Mouse (Mus musculus) frontal cortex, postnatal 14 days (tissue): Measurements from ENCODE around the gene Btf3l4.

Source experiments
- DNase-seq, 2 experiments: peaks; one replicate each; pipeline ENCODE4 v3.0.0; 2022; ENCODE audit warnings: low spot score in 2 of 2

Gene Btf3l4

GRCm38 (mm10) chr4:108832916-108833827, at the start of gene Btf3l4:
TSS of gene Btf3l4 (minus strand) at chr4:108833614.
- peak; percentile 85 for DNase-seq

- DNase-seq = peak in 1 of 2 experiments; percentile 60
Observed at GRCm38 (mm10) chr4:108878963-108879822, 45.8 kb upstream of the Btf3l4 start, which contains the start of gene Rab3b. TSS of gene Rab3b (plus strand) at chr4:108879063.

- no peak for DNase-seq
Observed at GRCm38 (mm10) chr4:108877901-108878300, 44.5 kb upstream of the Btf3l4 start.

- DNase-seq = no peak
Observed at GRCm38 (mm10) chr4:108873746-108874145, 40.3 kb upstream of the Btf3l4 start.

DNA sequence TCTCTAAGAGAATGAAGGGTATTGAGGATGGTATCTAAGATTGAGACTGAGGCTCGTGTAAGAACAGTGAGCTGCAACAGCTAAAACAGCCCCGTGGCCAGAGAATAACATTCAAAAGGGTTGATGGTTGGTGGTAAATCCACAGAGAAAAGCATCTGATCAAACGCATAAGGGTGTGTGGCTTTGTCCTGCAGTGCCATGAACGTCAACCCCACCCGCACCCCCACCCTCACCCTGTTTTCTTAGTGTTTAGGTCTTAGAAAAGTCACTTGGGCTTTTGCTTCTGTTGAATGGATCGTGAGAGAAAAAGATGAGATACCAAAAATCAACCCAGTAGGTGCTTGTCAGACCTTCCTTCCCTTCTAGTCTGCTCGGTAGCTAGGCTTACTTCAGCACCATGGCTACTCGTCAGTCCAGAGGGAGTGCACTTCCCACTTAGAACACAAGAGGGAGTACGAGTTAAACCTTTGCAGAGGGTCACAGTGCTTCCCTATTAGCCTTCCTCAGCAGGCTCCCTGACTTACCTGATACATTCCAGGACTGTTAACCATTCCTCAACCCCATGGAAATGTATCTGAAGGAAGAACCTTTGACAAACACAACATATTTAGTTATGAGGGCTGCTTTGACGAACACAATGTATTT, 36.4 kb upstream of the Btf3l4 start:
- peak; percentile 41 to 85 for DNase-seq

- DNase-seq = no peak
Observed at GRCm38 (mm10) chr4:108866806-108867205, 33.4 kb upstream of the Btf3l4 start.

- DNase-seq = peak; percentile 15 to 20
Observed at GRCm38 (mm10) chr4:108848505-108848848, 15.1 kb upstream of the Btf3l4 start, which contains the start of gene A730015C16Rik. TSS of gene A730015C16Rik (minus strand) at chr4:108848619.

GRCm38 (mm10) chr4:108847715-108848504, 14.5 kb upstream of the Btf3l4 start, which contains the start of gene Kti12:
TSS of gene Kti12 (plus strand) at chr4:108847785.
- peak; percentile 69 for DNase-seq

- DNase-seq = no peak
Observed at GRCm38 (mm10) chr4:108845824-108846569, 12.6 kb upstream of the Btf3l4 start.

DNA sequence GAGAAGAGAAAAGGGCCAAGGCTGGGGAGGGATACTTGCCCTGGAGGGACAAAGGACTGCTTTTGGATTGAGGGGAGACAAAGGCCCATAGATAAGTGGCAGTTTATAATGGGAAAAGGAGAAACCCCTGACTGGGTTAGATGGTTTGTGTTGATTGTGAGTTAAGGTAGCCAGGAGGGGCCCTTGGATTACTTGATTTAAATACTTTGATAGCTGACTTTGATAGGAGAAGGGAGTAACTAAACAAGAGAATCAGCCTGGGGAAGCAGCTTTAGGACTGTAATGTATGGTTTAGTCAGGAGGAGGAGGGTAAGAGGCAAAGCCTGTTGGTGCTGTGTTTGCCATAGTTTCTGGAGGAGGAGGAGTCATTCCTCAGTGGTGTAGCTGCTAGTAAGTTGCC, 9.9 kb upstream of the Btf3l4 start:
- DNase-seq = no peak

DNA sequence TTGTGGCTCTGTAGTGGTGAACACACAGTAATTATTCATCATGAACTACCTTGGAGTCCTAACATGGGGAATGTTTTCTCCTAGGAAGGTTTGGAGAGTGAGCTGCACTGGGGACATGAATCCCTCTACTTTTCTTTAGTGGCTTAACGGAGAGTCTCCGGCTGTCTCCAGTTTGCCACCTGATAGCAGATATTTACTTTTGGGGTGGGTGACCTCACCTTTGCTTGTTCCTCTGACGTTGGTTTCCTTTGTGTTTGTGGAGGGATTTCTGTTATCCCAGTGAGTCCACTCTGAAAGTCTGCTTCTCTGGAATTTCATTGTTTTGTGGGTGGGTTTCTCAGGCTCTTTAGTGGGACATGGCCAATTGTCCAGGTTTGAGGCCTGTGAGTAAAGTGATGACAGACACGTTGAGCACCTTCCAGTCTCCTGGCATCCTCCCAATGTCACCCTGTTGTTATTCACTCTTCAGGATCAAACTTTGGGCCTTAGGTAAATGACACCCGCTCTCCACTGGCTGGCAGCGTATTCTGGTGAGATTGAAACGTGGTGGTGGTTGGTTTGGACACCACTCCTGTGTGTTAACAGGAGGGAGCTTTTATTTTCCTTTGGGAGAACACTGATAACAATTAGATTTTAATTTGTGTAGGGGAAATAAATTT, 8.6 kb upstream of the Btf3l4 start:
- no peak for DNase-seq

- no peak for DNase-seq
Observed at GRCm38 (mm10) chr4:108838031-108838430, 4.6 kb upstream of the Btf3l4 start.

DNA sequence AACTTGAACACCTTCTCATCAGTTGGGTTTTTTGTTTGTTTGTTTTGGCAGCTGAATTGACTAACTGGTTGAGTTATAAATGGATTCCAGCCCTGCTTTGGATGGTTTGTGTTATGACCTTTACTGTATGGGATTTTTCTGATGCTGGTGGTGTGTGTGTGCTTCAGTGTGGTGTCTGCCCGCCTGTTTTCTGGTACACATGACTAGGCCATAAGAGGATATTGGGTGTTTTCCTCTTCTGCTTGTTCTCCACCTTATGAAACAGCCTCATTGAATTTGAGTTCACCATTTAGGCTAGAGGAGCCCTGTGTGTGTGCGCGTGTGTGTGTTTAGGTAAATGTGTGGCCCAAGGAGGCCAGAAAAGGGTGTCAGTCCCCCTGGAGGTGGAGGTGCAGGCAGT, 2.1 kb upstream of the Btf3l4 start:
- no peak for DNase-seq

DNA sequence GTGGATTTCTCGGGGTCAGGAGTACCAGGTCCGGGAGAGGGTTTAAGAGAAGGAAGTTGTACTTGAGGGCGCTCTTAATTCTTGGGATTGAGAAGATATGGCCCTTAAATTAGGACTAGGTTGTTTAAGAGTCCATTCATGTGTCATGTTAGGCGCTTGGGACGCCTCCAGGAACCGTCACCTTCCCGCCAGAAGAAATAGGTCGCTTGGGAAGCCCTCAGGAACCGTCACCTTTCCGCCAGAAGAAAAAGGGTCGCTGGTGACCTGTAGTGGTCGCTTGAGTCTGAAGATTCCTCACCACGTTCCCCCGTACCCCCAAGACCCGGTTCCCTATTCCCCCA, 1.5 kb upstream of the Btf3l4 start:
- DNase-seq = no peak

GRCm38 (mm10) chr4:108834115-108834970, 929 bp upstream of the Btf3l4 start, which contains the start of gene Txndc12:
TSS of gene Txndc12 (plus strand) at chr4:108834601.
- peak; percentile 75 for DNase-seq

DNA sequence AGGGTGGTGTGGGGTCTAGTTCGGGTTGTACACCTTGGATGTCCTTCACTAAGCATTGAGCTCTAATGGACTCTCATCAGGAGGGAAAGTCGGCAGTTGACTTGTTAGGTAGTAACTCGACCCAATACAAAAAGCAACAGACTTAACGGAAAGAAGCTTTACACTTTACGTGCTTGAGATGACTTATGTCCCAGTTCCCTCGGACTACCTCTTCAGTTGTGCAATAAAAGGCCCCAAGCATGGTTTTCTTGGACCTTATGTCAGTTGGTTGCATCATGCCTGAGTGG, 357 bp upstream of the Btf3l4 start:
- no peak for DNase-seq

GRCm38 (mm10) chr4:108830698-108831097, 2.7 kb downstream of the Btf3l4 start:
- no peak for DNase-seq

GRCm38 (mm10) chr4:108826643-108827042, 6.8 kb downstream of the Btf3l4 start:
- DNase-seq = no peak

- no peak for DNase-seq
Observed at GRCm38 (mm10) chr4:108826096-108826495, 7.3 kb downstream of the Btf3l4 start.
